Mouse (Mus musculus): ENCODE measurements at regions not wholly inside any gene's neighbourhood (a gene's known extent, or its start where the extent isn't known, plus 50 kb on each side); places are given as distances from the start of the nearest gene placed in this dataset.

GRCm38 (mm10) chr3:45198994-45199589 is 179.1 kb upstream of the Pcdh10 start:
- 62% methylated on average over 1 of the region's 1 CpGs for WGBS
- H3K9ac ChIP-seq (ENCODE audit: low read depth, low read length): no peak overlapping the region
- H3K27me3 ChIP-seq (replicated peaks; ENCODE audit: control insufficient read depth, insufficient read depth, low read length): no peaks in the 10 kb centered on the region
- no peaks in the 10 kb centered on the region for H3K36me3 ChIP-seq (ENCODE audit: control insufficient read depth, insufficient read depth)
- H3K4me3 ChIP-seq (ENCODE audit: low read depth, low read length): no peak overlapping the region
- H3K27ac ChIP-seq (ENCODE audit: low read depth, low read length): no peak overlapping the region
- H3K4me2 ChIP-seq (replicated peaks; ENCODE audit: low read depth): no peak overlapping the region
- ATAC-seq: no peak
- no peaks in the 10 kb centered on the region for H3K9me3 ChIP-seq (ENCODE audit: control insufficient read depth)
- TF ChIP-seq CTCF (IDR thresholded peaks at IDR 0.05; ENCODE audit: low read depth): no peak
- H3K4me1 ChIP-seq (replicated peaks; ENCODE audit: control insufficient read depth, insufficient read depth, low read length): no peaks in the 10 kb centered on the region

DNA sequence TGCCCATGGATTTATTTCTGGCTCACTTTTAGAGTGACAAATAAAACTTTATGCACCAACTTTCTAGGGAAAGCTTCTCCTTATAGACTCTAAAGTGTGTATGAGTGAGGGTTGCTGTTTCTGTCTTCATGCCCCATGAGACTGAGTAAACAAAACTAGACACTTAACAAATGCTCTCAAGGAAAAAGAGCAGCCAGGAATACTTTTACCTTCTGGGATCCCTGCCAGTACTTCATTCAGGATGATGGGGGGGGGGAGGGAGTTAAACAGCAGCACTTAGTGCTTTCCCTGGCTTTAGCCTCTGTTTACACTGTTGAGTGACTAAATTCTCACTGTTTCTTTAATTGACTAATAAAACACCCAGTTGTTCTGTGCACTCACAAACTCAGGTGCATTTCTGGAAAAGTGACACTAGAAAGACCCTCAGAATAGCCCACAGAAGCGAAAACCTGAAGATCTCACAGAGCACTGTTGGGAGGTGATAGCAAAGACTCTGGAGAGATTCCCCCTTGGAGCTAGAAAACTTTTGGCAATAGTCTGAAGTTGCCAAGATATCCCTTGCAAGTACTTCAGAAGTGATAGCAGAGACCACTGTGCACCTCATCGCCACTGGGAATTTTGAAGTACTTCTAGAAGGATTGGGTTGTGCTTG is 173.7 kb upstream of the Pcdh10 start:
- no peak for ATAC-seq
- WGBS: 59% methylated on average over 2 of the region's 2 CpGs
- Histone ChIP-seq H3K4me2 (replicated peaks; ENCODE audit: low read depth) (no peak overlapping the region), H3K9ac (ENCODE audit: low read depth, low read length) (no peak overlapping the region), H3K27me3 (replicated peaks; ENCODE audit: control insufficient read depth, insufficient read depth, low read length) (no peaks in the 10 kb centered on the region), H3K36me3 (ENCODE audit: control insufficient read depth, insufficient read depth) (no peaks in the 10 kb centered on the region), H3K4me1 (replicated peaks; ENCODE audit: control insufficient read depth, insufficient read depth, low read length) (no peaks in the 10 kb centered on the region), H3K27ac (ENCODE audit: low read depth, low read length) (no peak overlapping the region), H3K4me3 (ENCODE audit: low read depth, low read length) (no peak overlapping the region), H3K9me3 (ENCODE audit: control insufficient read depth) (no peaks in the 10 kb centered on the region)
- TF ChIP-seq CTCF (IDR thresholded peaks at IDR 0.05; ENCODE audit: low read depth): no peak

DNA sequence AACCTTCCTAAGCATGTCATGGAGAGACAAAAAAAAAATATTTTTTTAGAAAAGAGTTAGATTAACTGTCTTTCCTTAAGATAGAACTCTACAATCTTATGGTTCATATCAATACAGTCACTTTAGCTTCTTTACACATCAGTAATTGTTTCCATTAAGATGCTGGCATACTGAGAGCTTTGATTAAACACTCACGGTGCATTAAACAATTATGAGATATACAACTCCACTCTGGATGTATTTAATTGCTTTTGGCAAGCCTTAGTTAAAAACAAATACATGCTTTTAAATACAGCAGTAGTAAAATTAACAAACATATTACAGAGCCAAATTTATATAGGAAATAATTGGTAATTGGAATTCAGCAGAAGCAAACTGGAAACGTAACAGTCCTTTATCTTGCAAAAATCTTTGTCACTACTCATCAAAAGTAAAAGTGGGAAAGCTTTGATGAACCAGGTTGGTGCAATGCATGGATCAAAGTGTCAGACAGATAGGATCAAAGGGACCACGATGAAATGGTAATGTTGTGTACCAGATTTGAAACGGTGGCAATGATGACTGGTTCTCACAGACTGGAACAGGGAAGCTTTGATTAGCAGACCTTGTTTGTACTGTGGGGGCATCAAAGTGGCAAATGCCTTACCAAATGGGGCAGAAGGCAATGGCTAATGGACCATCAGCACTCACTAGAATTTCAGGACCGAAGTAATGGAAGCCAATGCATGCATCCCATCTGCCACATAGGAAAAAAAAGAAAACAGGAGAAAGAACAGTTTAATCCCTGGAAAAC is 146.4 kb upstream of the Pcdh10 start:
- no peaks in the 10 kb centered on the region for H3K27me3 ChIP-seq (replicated peaks; ENCODE audit: control insufficient read depth, insufficient read depth, low read length)
- H3K4me1 ChIP-seq (replicated peaks; ENCODE audit: control insufficient read depth, insufficient read depth, low read length): no peaks in the 10 kb centered on the region
- no peak overlapping the region for H3K27ac ChIP-seq (ENCODE audit: low read depth, low read length)
- ATAC-seq: no peak
- WGBS: 67% methylated on average over 5 of the region's 5 CpGs
- no peaks in the 10 kb centered on the region for H3K9me3 ChIP-seq (ENCODE audit: control insufficient read depth)
- no peaks in the 10 kb centered on the region for H3K36me3 ChIP-seq (ENCODE audit: control insufficient read depth, insufficient read depth)
- no peak overlapping the region for H3K9ac ChIP-seq (ENCODE audit: low read depth, low read length)
- TF ChIP-seq CTCF (IDR thresholded peaks at IDR 0.05; ENCODE audit: low read depth): no peak
- H3K4me3 ChIP-seq (ENCODE audit: low read depth, low read length): no peak overlapping the region
- no peak overlapping the region for H3K4me2 ChIP-seq (replicated peaks; ENCODE audit: low read depth)

DNA sequence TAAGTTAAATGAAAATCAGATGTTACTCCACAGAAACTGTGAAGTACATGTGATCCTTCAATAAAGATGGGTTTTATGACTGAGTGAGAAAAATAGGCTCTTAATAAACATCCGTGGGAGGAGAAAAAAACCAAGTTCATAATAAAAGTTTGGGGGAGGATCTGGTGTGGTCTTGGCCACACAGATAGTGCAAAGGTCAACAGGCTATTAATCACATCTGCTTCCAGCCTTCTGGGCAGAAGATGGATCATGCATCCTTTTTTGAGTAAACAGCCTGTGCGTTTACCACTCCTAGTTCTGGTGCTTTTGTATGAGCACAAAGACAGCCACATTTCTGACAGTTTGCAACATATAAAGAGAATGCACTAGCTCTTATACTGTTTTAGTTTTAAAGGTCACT is 139.7 kb upstream of the Pcdh10 start:
- WGBS: 54% methylated on average over 2 of the region's 2 CpGs
- Histone ChIP-seq H3K9me3 (ENCODE audit: control insufficient read depth) (no peaks in the 10 kb centered on the region), H3K36me3 (ENCODE audit: control insufficient read depth, insufficient read depth) (no peaks in the 10 kb centered on the region), H3K4me3 (ENCODE audit: low read depth, low read length) (no peak overlapping the region), H3K27me3 (replicated peaks; ENCODE audit: control insufficient read depth, insufficient read depth, low read length) (no peaks in the 10 kb centered on the region), H3K27ac (ENCODE audit: low read depth, low read length) (no peak overlapping the region), H3K9ac (ENCODE audit: low read depth, low read length) (no peak overlapping the region), H3K4me2 (replicated peaks; ENCODE audit: low read depth) (no peak overlapping the region), H3K4me1 (replicated peaks; ENCODE audit: control insufficient read depth, insufficient read depth, low read length) (no peaks in the 10 kb centered on the region)
- ATAC-seq: no peak
- TF ChIP-seq CTCF (IDR thresholded peaks at IDR 0.05; ENCODE audit: low read depth): no peak

DNA sequence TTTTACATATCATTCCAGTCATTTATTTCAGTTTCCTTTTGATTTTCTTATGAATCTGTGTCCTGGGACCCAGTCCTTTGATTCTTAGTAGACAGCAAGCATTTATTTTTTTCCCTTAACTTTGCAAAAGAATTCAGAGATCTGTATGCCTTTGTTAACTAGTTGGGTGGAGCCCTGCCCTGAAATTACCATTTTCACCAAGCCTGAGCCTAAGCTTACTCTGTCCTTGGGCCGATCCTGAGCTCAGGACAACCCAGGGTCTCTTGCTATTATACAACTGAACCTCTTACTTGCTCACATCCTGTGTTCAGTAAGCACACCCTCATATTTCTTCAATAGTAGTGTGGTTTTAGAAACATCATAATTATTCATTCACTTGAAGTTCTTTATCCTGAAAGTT is 132.7 kb upstream of the Pcdh10 start:
- Histone ChIP-seq H3K9ac (ENCODE audit: low read depth, low read length) (no peak overlapping the region), H3K27me3 (replicated peaks; ENCODE audit: control insufficient read depth, insufficient read depth, low read length) (no peaks in the 10 kb centered on the region), H3K4me1 (replicated peaks; ENCODE audit: control insufficient read depth, insufficient read depth, low read length) (no peaks in the 10 kb centered on the region), H3K9me3 (ENCODE audit: control insufficient read depth) (no peaks in the 10 kb centered on the region), H3K4me3 (ENCODE audit: low read depth, low read length) (no peak overlapping the region), H3K36me3 (ENCODE audit: control insufficient read depth, insufficient read depth) (no peaks in the 10 kb centered on the region), H3K4me2 (replicated peaks; ENCODE audit: low read depth) (no peak overlapping the region), H3K27ac (ENCODE audit: low read depth, low read length) (no peak overlapping the region)
- no peak for ATAC-seq
- 90% methylated on average over 1 of the region's 1 CpGs for WGBS
- no peak for TF ChIP-seq CTCF (IDR thresholded peaks at IDR 0.05; ENCODE audit: low read depth)

DNA sequence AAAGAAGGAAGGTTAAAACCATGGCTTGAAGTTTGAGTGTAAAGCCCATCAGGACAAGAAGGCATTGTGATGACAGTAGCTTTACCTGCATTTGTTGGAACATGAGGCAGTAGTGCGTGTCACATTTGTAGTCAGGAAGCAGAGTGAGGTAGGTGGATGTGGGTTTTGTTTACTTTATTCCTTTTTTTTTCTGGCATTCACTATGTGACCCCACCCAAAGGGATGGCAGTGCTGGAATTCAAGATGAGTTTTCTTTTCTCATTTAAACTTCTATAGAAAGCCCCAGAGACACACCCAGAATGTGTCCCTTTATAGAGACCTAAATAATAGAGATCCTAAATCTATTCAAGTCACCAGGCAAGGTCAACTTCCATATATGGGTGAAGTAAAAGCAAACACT is 131.6 kb upstream of the Pcdh10 start:
- no peak for ATAC-seq
- Histone ChIP-seq H3K36me3 (ENCODE audit: control insufficient read depth, insufficient read depth) (no peaks in the 10 kb centered on the region), H3K9me3 (ENCODE audit: control insufficient read depth) (no peaks in the 10 kb centered on the region), H3K4me1 (replicated peaks; ENCODE audit: control insufficient read depth, insufficient read depth, low read length) (no peaks in the 10 kb centered on the region), H3K4me2 (replicated peaks; ENCODE audit: low read depth) (no peak overlapping the region), H3K27me3 (replicated peaks; ENCODE audit: control insufficient read depth, insufficient read depth, low read length) (no peaks in the 10 kb centered on the region), H3K9ac (ENCODE audit: low read depth, low read length) (no peak overlapping the region), H3K4me3 (ENCODE audit: low read depth, low read length) (no peak overlapping the region), H3K27ac (ENCODE audit: low read depth, low read length) (no peak overlapping the region)
- no peak for TF ChIP-seq CTCF (IDR thresholded peaks at IDR 0.05; ENCODE audit: low read depth)
- WGBS: 70% methylated on average over 1 of the region's 1 CpGs
